Mouse (Mus musculus): ENCODE measurements at regions not wholly inside any gene's neighbourhood (a gene's known extent, or its start where the extent isn't known, plus 50 kb on each side); places are given as distances from the start of the nearest gene placed in this dataset.

DNA sequence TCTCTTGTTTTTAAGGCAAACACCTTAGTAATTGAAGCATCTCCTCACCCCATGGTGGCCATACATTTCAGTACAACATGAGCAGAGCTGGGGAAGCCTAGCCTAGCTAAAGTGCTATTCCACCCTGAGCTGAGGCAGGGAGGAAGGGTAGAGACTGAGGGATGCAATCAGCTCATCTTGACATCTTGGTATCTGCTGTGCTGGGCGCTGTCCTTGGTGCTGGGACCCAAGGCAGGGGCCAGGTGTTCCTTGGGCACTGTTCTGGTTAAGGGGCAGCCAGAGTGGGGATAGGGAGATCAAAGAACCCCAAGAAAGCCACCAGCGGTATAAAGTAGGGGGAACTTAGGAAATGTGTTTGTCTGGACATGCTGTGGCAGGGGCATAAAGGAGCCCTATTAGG lies 228.7 kb downstream of the Cyp26b1 start:
- TF ChIP-seq CTCF (IDR thresholded peaks at IDR 0.05; ENCODE audit: borderline replicate concordance, extremely low read depth, insufficient read depth, insufficient read length) = no peak
- TF ChIP-seq POLR2A (IDR thresholded peaks at IDR 0.05; ENCODE audit: borderline replicate concordance, extremely low read depth, insufficient read depth, insufficient read length, poor library complexity, severe bottlenecking) = no peak
